14 mouse cellular contexts compared by ENCODE assay signal in the genomic region with DNA sequence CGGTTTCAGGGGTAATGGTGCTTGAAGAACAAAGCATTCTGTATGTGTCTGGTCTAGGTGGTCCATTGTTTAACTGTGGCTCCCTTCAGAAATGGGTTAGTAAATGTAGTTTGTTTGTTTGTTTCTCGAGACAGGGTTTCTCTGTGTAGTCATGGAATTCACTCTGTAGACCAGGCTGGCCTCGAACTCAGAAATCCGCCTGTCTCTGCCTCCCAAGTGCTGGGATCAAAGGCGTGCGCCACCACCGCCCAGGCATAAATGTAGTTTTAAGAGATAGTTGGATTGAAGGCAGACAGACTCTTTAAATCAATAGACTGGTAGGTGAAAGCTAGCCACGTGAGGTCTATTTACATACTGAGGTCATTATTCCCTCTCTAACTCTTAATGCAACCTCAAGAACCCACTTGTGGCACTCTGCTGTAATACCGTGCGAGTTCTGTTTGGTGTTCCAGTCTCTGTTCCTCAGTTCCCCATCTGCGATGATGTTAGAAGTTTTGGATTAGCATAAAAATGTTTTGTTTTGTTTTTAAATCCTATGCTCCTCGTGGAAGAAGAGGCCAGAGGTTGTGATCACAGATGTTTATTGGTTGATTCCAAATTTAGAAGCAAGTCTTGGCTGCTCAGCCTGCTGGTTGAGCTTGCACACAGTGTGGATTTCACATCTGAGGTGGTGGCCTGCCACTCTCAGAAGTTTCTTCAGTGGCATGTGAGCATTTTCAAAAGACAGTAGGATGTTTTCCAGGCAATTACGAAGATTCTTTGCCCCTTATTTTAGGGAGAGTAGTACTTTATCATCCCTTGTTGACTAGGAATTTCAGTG. TPM values are rescaled to one million over a fixed set of nuclear protein-coding genes. Genes with fewer than 3 reads are reported as not detected.
A peak's percentile ranks its signal among the peaks of the same experiment; 100 is the strongest.
DNase-seq lines count a peak whose midpoint lies in the region; ATAC-seq and TF ChIP-seq lines count a peak whose summit lies in the region.
"Had no signal": no experiment of that assay in that cellular context is flagged by ENCODE, and none has a peak within 500 bp of the region (broad histone marks: within the 10 kb centered on the region; RNA-seq: fewer than 3 reads in every experiment).

No protein-coding gene starts in this region.

- 70% methylated on average over 13 of the region's 13 CpGs for WGBS in kidney, adult 2 months
- 89% methylated on average over 13 of the region's 13 CpGs for WGBS in midbrain, embryonic 10.5 days
- WGBS in midbrain, embryonic 16.5 days = 79% methylated on average over 13 of the region's 13 CpGs
- 60% methylated on average over 13 of the region's 13 CpGs for WGBS in lung, embryonic 14.5 days
- 66% methylated on average over 13 of the region's 13 CpGs for WGBS in olfactory bulb, adult 2 months
- 84% methylated on average over 13 of the region's 13 CpGs for WGBS in hindbrain, postnatal 0 days

- no peak overlapping the region for H3K4me3 ChIP-seq in kidney, adult 2 months (ENCODE audit: insufficient read depth, low read depth, low read length)
- no peak overlapping the region for H3K4me3 ChIP-seq in midbrain, embryonic 10.5 days
- no peak overlapping the region for H3K4me3 ChIP-seq in midbrain, embryonic 16.5 days (ENCODE audit: low read depth, low read length)
- H3K4me3 ChIP-seq in lung, embryonic 14.5 days (ENCODE audit: low read depth, low read length) = no peak overlapping the region
- no peak overlapping the region for H3K4me3 ChIP-seq in olfactory bulb, adult 2 months (ENCODE audit: insufficient read depth, low read depth, low read length)
- no peak overlapping the region for H3K4me3 ChIP-seq in hindbrain, postnatal 0 days (ENCODE audit: low read length)
- H3K4me3 ChIP-seq: hindbrain, embryonic 12.5 days; limb, embryonic 12.5 days had no signal

- no peaks in the 10 kb centered on the region for H3K27me3 ChIP-seq in kidney, adult 2 months (replicated peaks; ENCODE audit: control insufficient read depth, insufficient read depth, low read length)
- no peaks in the 10 kb centered on the region for H3K27me3 ChIP-seq in midbrain, embryonic 10.5 days (ENCODE audit: low read depth, poor library complexity, severe bottlenecking)
- H3K27me3 ChIP-seq in midbrain, embryonic 16.5 days (ENCODE audit: control insufficient read depth, insufficient read depth, low read depth, low read length) = no peaks in the 10 kb centered on the region
- H3K27me3 ChIP-seq in lung, embryonic 14.5 days (ENCODE audit: insufficient read depth, low read length) = no peaks in the 10 kb centered on the region
- H3K27me3 ChIP-seq in hindbrain, postnatal 0 days (ENCODE audit: insufficient read depth, low read length) = no peaks in the 10 kb centered on the region
- H3K27me3 ChIP-seq: hindbrain, embryonic 12.5 days; limb, embryonic 12.5 days had no signal

- no peak for DNase-seq in kidney, adult 2 months
- DNase-seq in kidney, adult 8-10 months = no peak
- DNase-seq in midbrain, embryonic 10.5 days (ENCODE audit: low spot score) = no peak
- peak; percentile 52 for DNase-seq in lung, embryonic 14.5 days
- no peak for DNase-seq in hindbrain, postnatal 0 days (ENCODE audit: low spot score)
- no peak for DNase-seq in right cerebral cortex, postnatal 36 days (ENCODE audit: low spot score in 2 of 2)
- DNase-seq: adrenal gland, postnatal 36 days; kidney, adult 9 months; right cerebral cortex, postnatal 4 days had no signal

- no peaks in the 10 kb centered on the region for H3K9me3 ChIP-seq in midbrain, embryonic 10.5 days (replicated peaks)
- H3K9me3 ChIP-seq in midbrain, embryonic 16.5 days (replicated peaks; ENCODE audit: control insufficient read depth, low read length, poor library complexity, severe bottlenecking) = no peaks in the 10 kb centered on the region
- no peaks in the 10 kb centered on the region for H3K9me3 ChIP-seq in lung, embryonic 14.5 days (ENCODE audit: low read depth, low read length)
- no peaks in the 10 kb centered on the region for H3K9me3 ChIP-seq in hindbrain, postnatal 0 days (ENCODE audit: low read length)
- H3K9me3 ChIP-seq: hindbrain, embryonic 12.5 days; limb, embryonic 12.5 days had no signal

- no peak for TF ChIP-seq POLR2A in kidney, adult 2 months (IDR thresholded peaks at IDR 0.05; ENCODE audit: low read depth, low read length)
- TF ChIP-seq POLR2A in olfactory bulb, adult 2 months (IDR thresholded peaks at IDR 0.05; ENCODE audit: insufficient read depth, low read depth, low read length) = no peak

- no peaks in the 10 kb centered on the region for H3K36me3 ChIP-seq in kidney, adult 2 months (ENCODE audit: control insufficient read depth, insufficient read depth, low read length)
- H3K36me3 ChIP-seq in midbrain, embryonic 10.5 days = no peaks in the 10 kb centered on the region
- no peaks in the 10 kb centered on the region for H3K36me3 ChIP-seq in midbrain, embryonic 16.5 days (ENCODE audit: control insufficient read depth, insufficient read depth, low read length)
- H3K36me3 ChIP-seq in lung, embryonic 14.5 days (ENCODE audit: insufficient read depth) = no peaks in the 10 kb centered on the region
- no peaks in the 10 kb centered on the region for H3K36me3 ChIP-seq in hindbrain, postnatal 0 days (ENCODE audit: insufficient read depth, low read length)
- H3K36me3 ChIP-seq: hindbrain, embryonic 12.5 days; limb, embryonic 12.5 days had no signal

- no peak overlapping the region for H3K4me2 ChIP-seq in midbrain, embryonic 16.5 days (ENCODE audit: low read length)
- H3K4me2 ChIP-seq in lung, embryonic 14.5 days = no peak overlapping the region
- no peak overlapping the region for H3K4me2 ChIP-seq in hindbrain, postnatal 0 days (ENCODE audit: low read depth, low read length)
- H3K4me2 ChIP-seq: heart, embryonic 11.5 days; hindbrain, embryonic 12.5 days had no signal

- no peak for ATAC-seq in midbrain, embryonic 16.5 days
- ATAC-seq in lung, embryonic 14.5 days (ENCODE audit: insufficient read depth) = peak; percentile 43; the same call in 1 of the 2 replicates
- ATAC-seq in hindbrain, postnatal 0 days = no peak

- TF ChIP-seq CTCF in kidney, adult 2 months (conservative IDR thresholded peaks at IDR 0.05; ENCODE audit: insufficient read depth, insufficient read length, low read depth, low read length) = no peak
- TF ChIP-seq CTCF in lung, embryonic 14.5 days (IDR thresholded peaks at IDR 0.05; ENCODE audit: low read depth) = no peak
- no peak for TF ChIP-seq CTCF in olfactory bulb, adult 2 months (IDR thresholded peaks at IDR 0.05; ENCODE audit: insufficient read depth, low read depth, low read length)
- TF ChIP-seq CTCF in hindbrain, postnatal 0 days (IDR thresholded peaks at IDR 0.05; ENCODE audit: low read depth) = no peak

- H3K27ac ChIP-seq in kidney, adult 2 months (ENCODE audit: insufficient read depth, low read depth, low read length) = peak overlapping the region; percentile 24; the same call in 1 of the 2 replicates
- H3K27ac ChIP-seq in midbrain, embryonic 10.5 days (replicated peaks) = peak overlapping the region; percentile 81; the same call in 1 of the 2 replicates
- no peak overlapping the region for H3K27ac ChIP-seq in midbrain, embryonic 16.5 days (ENCODE audit: low read length)
- no peak overlapping the region for H3K27ac ChIP-seq in lung, embryonic 14.5 days (ENCODE audit: low read depth)
- H3K27ac ChIP-seq in olfactory bulb, adult 2 months (ENCODE audit: insufficient read depth, low read depth, low read length) = 0 out of 2 replicates have a peak overlapping the region, but pooled peaks have one; percentile 25
- no peak overlapping the region for H3K27ac ChIP-seq in hindbrain, postnatal 0 days

- peaks cover 26% of the 10 kb centered on the region; the same call in 1 of the 2 replicates for H3K4me1 ChIP-seq in kidney, adult 2 months (ENCODE audit: control insufficient read depth, insufficient read depth, low read length)
- H3K4me1 ChIP-seq in midbrain, embryonic 10.5 days = peaks cover 76% of the 10 kb centered on the region
- H3K4me1 ChIP-seq in midbrain, embryonic 16.5 days (ENCODE audit: control insufficient read depth, insufficient read depth, low read length) = peaks cover 44% of the 10 kb centered on the region
- peaks cover 40% of the 10 kb centered on the region for H3K4me1 ChIP-seq in lung, embryonic 14.5 days (ENCODE audit: insufficient read depth)
- peaks cover 24% of the 10 kb centered on the region for H3K4me1 ChIP-seq in olfactory bulb, adult 2 months (ENCODE audit: control insufficient read depth, insufficient read depth, low read length)
- peaks cover 28% of the 10 kb centered on the region for H3K4me1 ChIP-seq in hindbrain, postnatal 0 days (ENCODE audit: insufficient read depth, low read length)

- no peak overlapping the region for H3K9ac ChIP-seq in midbrain, embryonic 16.5 days (ENCODE audit: low read depth, low read length)
- no peak overlapping the region for H3K9ac ChIP-seq in lung, embryonic 14.5 days
- no peak overlapping the region for H3K9ac ChIP-seq in hindbrain, postnatal 0 days (replicated peaks; ENCODE audit: low read length)
- H3K9ac ChIP-seq: hindbrain, embryonic 12.5 days; limb, embryonic 12.5 days had no signal

RNA-seq across cellular contexts. Expression of a gene that starts 5.6 kb away (rescaled TPM):
- polyA plus RNA-seq in kidney, adult 2 months (2012; rRNA removed) = 30.2 and 34.2 TPM in 2 replicates
- 10.8 and 15.6 TPM in 2 replicates for polyA plus RNA-seq in midbrain, embryonic 10.5 days (2016; fragmentation: Nextera tagmentation; extraction: Ambion mirVana)
- 12.4 and 16.2 TPM in 2 replicates for polyA plus RNA-seq in midbrain, embryonic 16.5 days (2015; fragmentation: Nextera tagmentation; extraction: Ambion mirVana)
- polyA plus RNA-seq in lung, embryonic 14.5 days (2014; fragmentation: Nextera tagmentation; extraction: Ambion mirVana) = 32.7 and 33.2 TPM in 2 replicates
- 89.7 TPM in 1 of 2 replicates, not detected in the other for polyA plus RNA-seq in olfactory bulb, adult 2 months (2012; ENCODE audit: insufficient read depth, insufficient read length, low replicate concordance, missing spikeins)
- total RNA-seq in hindbrain, postnatal 0 days (2014; rRNA removed) = 65.0 and 73.9 TPM in 2 replicates
- 11.7 and 13.3 TPM in 2 replicates for polyA plus RNA-seq in hindbrain, postnatal 0 days (2015; fragmentation: Nextera tagmentation; extraction: Ambion mirVana)

RNA-seq across cellular contexts. Expression of a gene that starts 32.8 kb away (rescaled TPM):
- polyA plus RNA-seq in kidney, adult 2 months (2012; rRNA removed) = 43.2 and 55.0 TPM in 2 replicates
- 299 and 349 TPM in 2 replicates for polyA plus RNA-seq in midbrain, embryonic 10.5 days (2016; fragmentation: Nextera tagmentation; extraction: Ambion mirVana)
- 220 and 238 TPM in 2 replicates for polyA plus RNA-seq in midbrain, embryonic 16.5 days (2015; fragmentation: Nextera tagmentation; extraction: Ambion mirVana)
- polyA plus RNA-seq in lung, embryonic 14.5 days (2014; fragmentation: Nextera tagmentation; extraction: Ambion mirVana) = 320 and 323 TPM in 2 replicates
- polyA plus RNA-seq in olfactory bulb, adult 2 months (2012; ENCODE audit: insufficient read depth, insufficient read length, low replicate concordance, missing spikeins) = not detected in 2 replicates
- total RNA-seq in hindbrain, postnatal 0 days (2014; rRNA removed) = 81.8 and 93.6 TPM in 2 replicates
- 232 and 238 TPM in 2 replicates for polyA plus RNA-seq in hindbrain, postnatal 0 days (2015; fragmentation: Nextera tagmentation; extraction: Ambion mirVana)

Comparison
In these comparisons a context has a peak if more than half of its experiments do, and no peak if none do; other contexts are left out.
1. H3K27ac ChIP-seq: peak in kidney, adult 2 months (single experiment), midbrain, embryonic 10.5 days (single experiment) and olfactory bulb, adult 2 months (single experiment); none in midbrain, embryonic 16.5 days (single experiment), lung, embryonic 14.5 days (single experiment) and hindbrain, postnatal 0 days (single experiment).